Mouse (Mus musculus) megakaryocyte, embryonic 14.5 days (primary cell): ENCODE measurements around the gene Rpl37. TPM values are rescaled to one million over a fixed set of nuclear protein-coding genes. Genes with fewer than 3 reads are reported as not detected.
A peak's percentile ranks its signal among the peaks of the same experiment; 100 is the strongest.

Experiments
- H3K27me3 ChIP-seq: replicated peaks from 2 replicates; pipeline ENCODE3; 2012; ENCODE audit warnings: inconsistent platforms
- H3K36me3 ChIP-seq: replicated peaks from 2 replicates; pipeline ENCODE3; 2012; ENCODE audit warnings: low read length, inconsistent platforms, mixed read lengths
- H3K4me1 ChIP-seq: 2 replicates; pipeline ENCODE4 v1.6.1; 2012; ENCODE audit warnings: inconsistent platforms
- H3K4me3 ChIP-seq: replicated peaks from 2 replicates; pipeline ENCODE3; 2012; ENCODE audit warnings: moderate library complexity, mild to moderate bottlenecking, inconsistent platforms
- H3K9me3 ChIP-seq: 2 replicates; pipeline ENCODE4 v1.6.1; 2012; ENCODE audit warnings: inconsistent platforms
- FLI1 ChIP-seq: IDR thresholded peaks from 2 replicates; pipeline ENCODE4 v1.6.1; 2012; ENCODE audit warnings: low read length, inconsistent platforms, mixed read lengths
- GATA1 ChIP-seq: IDR thresholded peaks from 3 replicates; pipeline ENCODE4 v1.6.1; 2012; ENCODE audit warnings: mixed read lengths, low read length, inconsistent platforms, borderline replicate concordance
- polyA plus RNA-seq: library from polyadenylated mRNA; stranded (reverse); fragments of >175 nt; gene quantifications from 2 replicates; pipeline ENCODE4 v1.2.3, GENCODE M21; 2012; ENCODE audit warnings: low replicate concordance; ENCODE audit not compliant: insufficient read depth

Rpl37 gene
- polyA plus RNA-seq, 1 experiment, result 79.8 TPM

DNA sequence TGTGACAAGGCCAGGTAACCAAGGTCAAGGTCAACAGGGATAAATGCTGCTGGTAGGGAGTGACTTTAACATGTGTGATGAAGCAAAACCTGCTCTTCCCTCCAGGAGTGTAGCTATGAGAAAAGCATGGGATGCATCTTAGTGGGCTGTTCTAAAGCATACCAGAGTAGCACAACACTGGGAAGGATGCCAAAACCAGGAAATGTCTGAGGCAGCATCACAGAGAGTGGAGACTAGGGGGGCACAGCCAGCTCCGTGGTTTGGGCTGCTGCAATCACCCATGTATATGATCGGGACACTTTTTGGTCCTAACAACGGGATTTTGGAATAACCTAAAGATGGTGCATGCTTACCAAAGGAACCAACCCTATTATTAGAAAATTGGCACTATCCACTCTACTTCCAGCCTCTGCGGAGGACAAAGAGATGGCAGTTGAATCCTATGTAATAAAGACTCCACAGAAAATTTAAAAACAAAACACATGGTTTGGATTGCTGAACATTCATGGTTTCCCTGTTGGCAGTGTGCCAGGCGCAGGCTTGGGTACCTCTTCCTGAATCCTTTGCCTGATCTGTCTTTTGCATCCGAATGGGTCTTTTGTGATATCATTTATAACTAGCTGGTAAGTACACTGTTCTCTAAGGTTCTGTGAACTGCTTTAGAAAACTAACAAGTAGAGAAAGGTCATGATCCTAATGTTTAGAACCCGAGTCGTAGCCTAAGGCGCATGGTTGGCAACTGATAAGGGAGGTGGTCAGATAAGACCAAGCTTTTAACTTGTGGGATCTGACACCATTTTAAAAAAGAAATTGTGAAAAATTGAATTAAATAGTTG, 21.8 kb downstream of the Rpl37 start:
- no peaks in the 10 kb centered on the region for H3K27me3 ChIP-seq
- no peaks in the 10 kb centered on the region for H3K36me3 ChIP-seq
- TF ChIP-seq FLI1, result no peak
- no peak for TF ChIP-seq GATA1
- no peak overlapping the region for H3K4me3 ChIP-seq
- no peaks in the 10 kb centered on the region for H3K9me3 ChIP-seq
- peaks cover 75% of the 10 kb centered on the region for H3K4me1 ChIP-seq

DNA sequence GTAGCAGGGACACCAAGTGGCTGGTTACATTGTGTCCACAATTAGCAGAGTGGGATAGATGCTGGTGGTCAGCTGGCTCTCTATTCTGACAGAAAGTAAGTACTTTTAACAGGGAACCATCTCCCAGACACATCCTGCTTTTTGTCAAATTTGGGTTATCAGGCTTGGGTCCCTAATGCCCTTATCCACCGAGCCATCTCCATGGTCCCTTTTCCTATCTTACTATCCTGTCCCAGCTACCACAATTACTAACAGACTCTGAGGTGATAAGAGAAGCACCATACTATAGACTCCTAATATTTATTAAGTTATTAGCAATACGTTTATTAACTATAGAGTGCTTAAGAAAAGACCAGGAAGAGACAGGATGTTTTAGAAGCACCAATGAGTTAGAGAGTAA, 22.9 kb downstream of the Rpl37 start:
- Histone ChIP-seq H3K4me1 (peaks cover 69% of the 10 kb centered on the region), H3K27me3 (no peaks in the 10 kb centered on the region), H3K4me3 (peak overlapping the region; percentile 60), H3K36me3 (no peaks in the 10 kb centered on the region), H3K9me3 (no peaks in the 10 kb centered on the region)
- TF ChIP-seq GATA1 (no peak), FLI1 (no peak)

DNA sequence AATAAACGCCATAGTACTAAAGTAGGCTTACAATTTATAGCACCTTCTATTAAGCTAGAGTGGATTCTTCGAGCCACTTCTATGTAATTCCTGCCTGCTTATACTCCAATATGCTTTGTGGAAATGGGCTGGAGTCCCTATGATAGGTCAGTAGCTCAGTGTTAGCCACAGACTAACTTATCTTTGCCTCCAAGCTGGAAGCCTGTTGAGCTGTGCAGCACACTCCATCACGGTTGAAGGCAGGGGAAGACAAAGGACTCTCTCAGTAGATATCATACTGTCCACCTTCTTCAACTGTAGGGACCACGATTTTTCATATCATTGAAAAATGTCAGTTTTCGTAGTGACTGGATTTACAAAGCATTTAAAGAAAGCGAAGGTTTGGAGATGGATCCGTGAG, 23.4 kb downstream of the Rpl37 start:
- no peaks in the 10 kb centered on the region for H3K9me3 ChIP-seq
- TF ChIP-seq GATA1 (no peak), FLI1 (no peak)
- no peaks in the 10 kb centered on the region for H3K27me3 ChIP-seq
- H3K4me1 ChIP-seq, result peaks cover 69% of the 10 kb centered on the region
- H3K4me3 ChIP-seq, result peak overlapping the region; percentile 60
- H3K36me3 ChIP-seq, result no peaks in the 10 kb centered on the region

DNA sequence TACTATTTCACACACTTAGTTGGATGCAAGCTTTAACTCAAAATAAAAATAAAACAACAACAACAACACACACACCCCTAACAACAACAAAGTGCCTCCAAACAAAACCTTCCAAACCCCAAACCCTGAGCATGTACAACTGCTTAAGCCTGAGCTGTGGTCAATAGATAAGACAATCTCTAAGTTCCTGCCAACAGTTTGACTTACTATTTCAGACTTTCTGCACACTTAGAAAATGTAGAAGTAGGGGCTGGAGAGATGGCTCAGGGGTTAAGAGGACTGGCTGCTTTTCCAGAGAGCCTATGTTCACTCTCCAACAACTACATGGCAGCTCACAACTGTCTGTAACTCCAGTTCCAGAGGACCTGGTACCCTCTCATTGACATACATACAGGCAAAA, 23.9 kb downstream of the Rpl37 start:
- Histone ChIP-seq H3K27me3 (no peaks in the 10 kb centered on the region), H3K9me3 (no peaks in the 10 kb centered on the region), H3K4me1 (peaks cover 69% of the 10 kb centered on the region), H3K4me3 (peak overlapping the region; percentile 38), H3K36me3 (peaks cover under 1% of the 10 kb centered on the region)
- no peak for TF ChIP-seq GATA1
- TF ChIP-seq FLI1, result no peak

DNA sequence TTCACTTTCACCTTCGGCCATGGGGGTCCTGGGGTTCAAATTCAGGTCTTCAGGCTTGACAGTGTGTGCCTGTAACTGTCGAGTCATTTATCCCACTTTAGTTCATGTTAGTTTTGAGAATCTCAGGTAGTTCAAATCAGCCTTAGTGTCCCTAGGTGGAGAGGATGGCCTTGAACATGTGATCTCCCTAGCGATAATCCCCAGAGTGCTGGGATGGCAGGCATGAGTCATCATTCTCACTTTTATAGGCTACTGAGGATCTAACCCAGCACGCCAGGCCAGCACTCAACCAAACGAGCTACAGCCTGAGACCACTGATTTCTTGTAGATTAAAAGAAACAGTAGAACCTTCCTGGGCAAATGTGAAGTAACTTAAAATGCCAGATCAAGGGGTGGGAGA, 25.6 kb downstream of the Rpl37 start:
- no peak for TF ChIP-seq FLI1
- H3K9me3 ChIP-seq, result no peaks in the 10 kb centered on the region
- peaks cover 7% of the 10 kb centered on the region for H3K36me3 ChIP-seq
- H3K27me3 ChIP-seq, result no peaks in the 10 kb centered on the region
- peak overlapping the region; percentile 7 for H3K4me3 ChIP-seq
- peaks cover 72% of the 10 kb centered on the region for H3K4me1 ChIP-seq

DNA sequence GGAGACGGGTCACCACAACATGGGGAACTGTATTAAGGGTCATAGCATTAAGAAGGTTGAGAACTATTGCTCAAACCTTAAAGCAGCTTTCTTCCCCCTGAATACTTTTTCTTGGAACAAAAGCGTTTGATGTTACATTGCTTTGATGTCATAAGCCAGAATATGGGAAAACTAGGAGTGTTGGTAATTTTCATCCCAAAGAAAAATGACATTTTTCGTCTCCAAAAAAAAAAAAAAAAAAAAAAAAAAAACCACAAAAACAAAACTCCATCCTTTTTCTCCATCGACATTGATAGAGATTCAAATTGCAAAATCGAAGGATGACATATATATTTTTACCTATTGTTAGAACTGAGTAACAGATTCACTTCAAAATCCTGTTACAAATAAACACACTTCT, 26.3 kb downstream of the Rpl37 start:
- Histone ChIP-seq H3K4me1 (peaks cover 70% of the 10 kb centered on the region), H3K4me3 (no peak overlapping the region), H3K9me3 (no peaks in the 10 kb centered on the region), H3K36me3 (peaks cover 7% of the 10 kb centered on the region), H3K27me3 (no peaks in the 10 kb centered on the region)
- no peak for TF ChIP-seq FLI1
- TF ChIP-seq GATA1, result no peak

DNA sequence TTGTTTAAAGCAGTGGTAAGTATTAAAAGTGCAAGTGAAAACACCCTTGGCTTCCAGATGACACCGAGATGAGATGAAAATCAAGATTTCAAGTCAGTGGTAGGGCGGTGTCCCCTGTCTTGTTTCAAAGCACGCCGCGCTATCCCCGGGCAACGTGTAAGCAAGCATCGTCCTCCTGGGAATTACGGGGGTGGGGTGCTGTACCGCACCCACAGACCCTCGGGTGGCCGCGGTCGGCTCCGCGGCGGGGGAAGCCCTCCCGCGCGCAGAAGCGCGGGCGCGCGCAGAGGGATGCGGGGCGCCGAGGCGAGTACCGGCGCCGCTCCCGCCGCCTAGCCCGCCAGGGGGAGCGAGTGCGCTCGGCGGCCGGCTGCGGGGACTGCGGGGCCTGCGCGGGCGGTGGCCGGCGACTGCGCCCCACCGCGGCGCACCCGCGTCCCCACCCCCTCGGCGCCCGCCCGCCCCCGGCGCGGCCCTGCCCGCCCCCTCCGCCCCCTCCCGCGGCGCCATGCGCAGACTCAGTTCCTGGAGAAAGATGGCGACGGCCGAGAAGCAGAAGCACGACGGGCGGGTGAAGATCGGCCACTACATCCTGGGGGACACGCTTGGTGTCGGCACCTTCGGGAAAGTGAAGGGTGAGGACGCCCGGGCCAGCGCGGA, 27.0 kb downstream of the Rpl37 start, which contains the start of gene Prkaa1:
Gene Prkaa1 (plus strand): TSS at position 501 of the 660 bp plus-strand sequence.
- peaks cover 7% of the 10 kb centered on the region for H3K36me3 ChIP-seq
- no peaks in the 10 kb centered on the region for H3K27me3 ChIP-seq
- H3K4me3 ChIP-seq, result peak within 1 kb of the TSS; percentile 99
- peaks cover 70% of the 10 kb centered on the region for H3K4me1 ChIP-seq
- TF ChIP-seq GATA1, result no peak
- TF ChIP-seq FLI1, result no peak
- no peaks in the 10 kb centered on the region for H3K9me3 ChIP-seq

DNA sequence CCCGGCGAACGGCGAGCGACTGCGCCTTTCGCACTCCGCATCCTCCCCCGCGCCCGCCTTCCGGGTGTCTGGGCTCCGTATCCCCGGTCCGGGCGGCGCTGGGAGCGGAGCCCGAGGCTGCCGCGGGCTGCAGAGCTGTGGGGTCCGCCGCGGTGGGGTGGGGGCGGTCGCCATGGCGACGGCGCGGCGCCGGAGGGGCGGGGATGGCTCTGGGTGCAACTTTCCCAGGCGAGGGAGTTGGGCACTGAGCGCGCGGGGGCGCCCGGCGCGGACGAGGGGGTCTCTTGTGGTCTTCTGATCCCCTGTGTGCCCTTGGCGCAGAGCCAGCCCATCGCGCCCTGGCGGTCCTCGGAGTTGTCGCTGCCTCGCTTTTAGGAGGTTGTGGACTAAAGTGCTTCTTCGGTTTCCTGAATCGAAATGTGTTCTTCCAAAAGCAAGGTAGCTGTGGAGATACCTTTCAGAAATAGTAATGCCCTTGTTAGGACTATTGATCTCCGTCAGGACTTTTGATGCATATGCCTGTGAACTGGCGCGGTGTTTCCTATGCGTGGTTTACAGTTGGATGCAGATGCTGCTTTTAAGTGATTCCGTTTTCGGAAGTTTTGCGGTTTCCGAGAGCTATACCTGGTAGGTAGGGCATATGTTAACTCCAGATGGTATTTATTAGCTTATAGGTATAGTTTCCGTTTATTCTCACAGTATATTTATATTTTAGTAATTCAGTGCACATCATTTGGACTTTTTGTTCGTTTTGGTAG, 27.8 kb downstream of the Rpl37 start:
- H3K9me3 ChIP-seq, result no peaks in the 10 kb centered on the region
- peaks cover 70% of the 10 kb centered on the region for H3K4me1 ChIP-seq
- peaks cover 7% of the 10 kb centered on the region for H3K36me3 ChIP-seq
- H3K27me3 ChIP-seq, result no peaks in the 10 kb centered on the region
- peak overlapping the region; percentile 99 for H3K4me3 ChIP-seq
- TF ChIP-seq GATA1 (no peak), FLI1 (no peak)

DNA sequence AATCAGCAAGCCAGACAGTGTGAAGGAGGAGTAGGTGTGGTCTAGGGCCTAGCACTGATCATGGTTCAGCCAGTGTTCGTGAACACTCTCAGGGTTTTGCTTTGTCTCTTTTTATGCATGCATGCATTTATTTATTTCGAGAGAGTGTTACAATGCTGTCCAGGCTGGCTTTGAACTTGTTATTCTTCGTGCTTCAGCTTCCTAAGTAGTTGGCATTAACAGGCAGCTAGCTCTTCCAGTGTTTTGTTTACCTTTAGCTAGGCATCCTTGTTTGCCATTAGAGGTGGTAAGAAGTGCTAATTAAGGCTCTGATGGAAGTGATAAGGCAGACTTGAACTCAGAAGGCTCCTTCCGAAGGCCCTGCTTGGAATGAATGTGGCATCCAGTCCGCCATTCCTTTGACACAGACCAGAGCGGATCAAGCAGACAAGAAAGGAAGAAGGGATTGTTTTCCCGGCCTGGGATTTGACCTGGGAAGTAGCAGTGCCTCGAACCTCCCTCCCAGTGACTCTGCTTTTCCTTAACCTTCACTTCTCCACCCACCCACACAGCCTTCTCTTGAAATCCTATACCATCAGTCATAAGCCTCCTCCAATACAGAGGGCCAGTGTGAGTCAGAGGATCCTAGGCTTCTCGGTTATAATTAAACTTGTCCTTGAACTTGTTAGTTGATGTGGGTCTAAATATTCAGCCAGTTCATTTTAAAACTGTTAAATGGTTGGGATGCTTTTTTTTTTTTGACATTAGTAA, 28.9 kb downstream of the Rpl37 start:
- no peak for TF ChIP-seq GATA1
- TF ChIP-seq FLI1, result no peak
- Histone ChIP-seq H3K4me1 (peaks cover 70% of the 10 kb centered on the region), H3K36me3 (peaks cover 7% of the 10 kb centered on the region), H3K27me3 (no peaks in the 10 kb centered on the region), H3K4me3 (peak overlapping the region; percentile 99), H3K9me3 (no peaks in the 10 kb centered on the region)
